17 mouse cellular contexts compared by ENCODE assay signal in the genomic region with DNA sequence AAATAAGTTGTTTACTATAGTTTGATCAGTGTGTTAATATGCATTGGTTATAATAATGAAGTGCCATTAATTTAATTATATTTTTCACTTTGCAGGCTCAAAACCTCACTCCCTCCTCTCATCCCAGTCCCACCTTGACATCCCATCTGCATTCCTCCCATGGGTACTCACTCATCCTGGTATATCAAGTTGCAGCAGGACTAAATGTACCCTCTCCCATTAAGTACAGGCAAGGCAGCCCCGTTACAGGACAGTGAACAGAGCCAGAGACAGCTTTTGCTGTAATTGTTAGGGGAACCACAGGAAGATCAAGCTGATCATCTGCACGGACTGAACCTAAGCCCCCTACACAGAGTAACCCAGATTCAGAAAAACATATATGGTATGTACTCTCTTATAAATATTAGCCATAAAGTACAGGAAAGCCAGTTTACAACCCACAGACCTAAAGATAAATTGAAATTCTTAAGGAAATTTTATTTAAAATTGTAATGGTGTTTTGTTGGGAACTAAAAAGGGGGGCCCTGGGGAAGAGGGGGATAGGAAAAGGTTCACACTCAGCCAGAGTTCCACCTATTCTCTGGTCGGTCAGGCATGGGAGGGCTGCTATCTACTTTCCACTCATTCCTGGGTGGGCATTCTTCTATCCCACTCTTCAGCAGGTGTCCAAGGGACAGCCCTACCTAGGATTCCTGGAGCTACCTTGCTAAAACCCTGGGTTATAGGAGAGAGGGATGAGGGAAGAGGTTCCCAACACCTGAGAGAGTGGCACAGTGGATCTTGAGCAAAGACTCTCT.
"Had no signal": no experiment of that assay in that cellular context is flagged by ENCODE, and none has a peak within 500 bp of the region (broad histone marks: within the 10 kb centered on the region; RNA-seq: fewer than 3 reads in every experiment).

No protein-coding gene starts in this region.

- DNase-seq: lung, adult 2 months; lung, postnatal 14 days; lung, postnatal 36 days; right cerebral cortex, postnatal 14 days; thymus, adult 2 months; thymus, postnatal 25 days; thymus, postnatal 4 days had no signal

- H3K4me1 ChIP-seq: megakaryocyte, embryonic 14.5 days; midbrain, embryonic 13.5 days; midbrain, embryonic 15.5 days; neural tube, embryonic 12.5 days; stomach, embryonic 15.5 days had no signal

- H3K4me3 ChIP-seq: lung, embryonic 15.5 days; megakaryocyte, embryonic 14.5 days; midbrain, embryonic 13.5 days; midbrain, embryonic 15.5 days; neural tube, embryonic 12.5 days; stomach, embryonic 15.5 days had no signal

- H3K36me3 ChIP-seq: lung, embryonic 15.5 days; midbrain, embryonic 13.5 days; midbrain, embryonic 15.5 days; neural tube, embryonic 12.5 days; stomach, embryonic 15.5 days had no signal

- H3K4me2 ChIP-seq: lung, embryonic 15.5 days; midbrain, embryonic 11.5 days; midbrain, embryonic 13.5 days; midbrain, embryonic 15.5 days; neural tube, embryonic 12.5 days; stomach, embryonic 15.5 days had no signal

- H3K27ac ChIP-seq: lung, embryonic 15.5 days; macrophage; midbrain, embryonic 13.5 days; midbrain, embryonic 15.5 days; neural tube, embryonic 12.5 days; stomach, embryonic 15.5 days; stomach, postnatal 0 days had no signal

- H3K9ac ChIP-seq: lung, embryonic 15.5 days; midbrain, embryonic 13.5 days; midbrain, embryonic 15.5 days; neural tube, embryonic 12.5 days; stomach, embryonic 15.5 days had no signal

- ATAC-seq: lung, postnatal 0 days; midbrain, embryonic 13.5 days; midbrain, embryonic 15.5 days had no signal

- H3K27me3 ChIP-seq: lung, embryonic 15.5 days; megakaryocyte, embryonic 14.5 days; midbrain, embryonic 13.5 days; midbrain, embryonic 15.5 days; neural tube, embryonic 12.5 days; stomach, embryonic 15.5 days had no signal

- H3K9me3 ChIP-seq: lung, embryonic 15.5 days; megakaryocyte, embryonic 14.5 days; midbrain, embryonic 13.5 days; midbrain, embryonic 15.5 days; neural tube, embryonic 12.5 days; stomach, embryonic 15.5 days had no signal
